Mouse (Mus musculus) spleen, adult 2 months (tissue): ENCODE data around the gene Polr1c.

Experiments used
- CTCF ChIP-seq: fragments of 200-500 bp; IDR thresholded peaks from 2 replicates; pipeline ENCODE4 v1.5.1; 2011; ENCODE audit warnings: mild to moderate bottlenecking, inconsistent platforms; ENCODE audit not compliant: insufficient read depth, insufficient read length, insufficient replicate concordance; ENCODE audit errors: extremely low read depth
- POLR2A ChIP-seq: fragments of 200-500 bp; IDR thresholded peaks from 2 replicates; pipeline ENCODE4 v1.6.1; 2011; ENCODE audit warnings: low read depth, low read length, inconsistent platforms

GRCm38 (mm10) chr17:46285407-46285806 lies 37.6 kb upstream of the Polr1c start:
- no peak for TF ChIP-seq POLR2A
- no peak for TF ChIP-seq CTCF
